Mouse (Mus musculus) frontal cortex, adult 2 months (tissue): ENCODE data around the gene Gm20806. TPM values are rescaled to one million over a fixed set of nuclear protein-coding genes. Genes with fewer than 3 reads are reported as not detected.
"Not testable (repeated sequence)": the region's sequence is repeated elsewhere in the genome, so short reads cannot be mapped to it uniquely, and the experiment has no call there.

ENCODE experiments used
- DNase-seq, 2 experiments: peaks; one replicate each; pipeline ENCODE4 v3.0.0; 2022; ENCODE audit warnings: low spot score in 1 of 2; ENCODE audit errors: extremely low spot score in 1 of 2
- polyA plus RNA-seq: library from polyadenylated mRNA; depleted of rRNA; stranded (reverse); fragments of >200 nt; gene quantifications from 2 replicates; pipeline ENCODE4 v1.2.3, GENCODE M21; 2012; rRNA removed

The Gm20806 gene
- polyA plus RNA-seq: not detected in 2 replicates

GRCm38 (mm10) chrY:78837956-78838355 lies at the start of gene Gm20806:
Gene Gm20806 (minus strand): TSS chrY:78838056.
- DNase-seq: not testable (repeated sequence)
